8 mouse cellular contexts compared by ENCODE assay signal in the genomic region with DNA sequence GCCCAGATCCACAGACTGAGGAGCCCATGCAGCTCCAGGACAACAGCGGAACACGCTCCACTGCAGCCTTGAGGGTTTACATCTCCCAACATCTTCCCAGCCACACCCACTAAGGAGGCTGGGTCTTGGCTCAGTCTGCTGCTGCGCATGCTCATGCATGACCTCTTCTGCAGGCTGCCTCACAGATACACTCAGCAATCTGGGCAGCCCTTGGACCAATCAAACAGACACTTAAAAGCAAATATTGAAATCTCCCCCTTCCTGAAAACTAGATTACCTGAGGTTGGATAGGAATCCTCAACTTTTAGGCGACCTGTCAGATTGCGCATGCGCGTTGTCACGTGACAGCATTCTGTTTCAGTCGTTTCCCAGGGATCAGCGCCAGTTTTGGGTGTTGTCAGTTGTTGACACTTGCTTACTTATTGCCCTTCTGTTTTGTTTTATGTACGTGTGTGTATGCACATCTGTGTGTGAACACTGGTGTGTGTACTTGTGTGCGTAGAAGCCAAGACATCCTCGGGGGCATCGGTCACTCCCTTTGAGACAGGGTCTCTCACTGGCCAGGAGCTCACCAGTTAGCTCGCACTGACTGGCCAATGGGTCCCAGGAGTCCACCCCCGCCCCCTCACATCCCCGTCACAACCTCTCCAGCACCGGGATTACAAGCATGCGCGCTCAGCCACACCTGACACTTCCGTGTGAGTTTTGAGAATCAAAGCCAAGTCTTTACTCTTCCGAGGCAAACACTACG. TPM values are rescaled to one million over a fixed set of nuclear protein-coding genes. Genes with fewer than 3 reads are reported as not detected.
DNase-seq lines count a peak whose midpoint lies in the region; ATAC-seq and TF ChIP-seq lines count a peak whose summit lies in the region.

No protein-coding gene starts in this region.

- WGBS in spleen, adult 2 months: 67% methylated on average over 23 of the region's 23 CpGs
- 64% methylated on average over 23 of the region's 23 CpGs for WGBS in embryonic facial prominence, embryonic 15.5 days
- WGBS in kidney, adult 2 months: 56% methylated on average over 23 of the region's 23 CpGs
- WGBS in limb, embryonic 10.5 days: 61% methylated on average over 23 of the region's 23 CpGs

- no peaks in the 10 kb centered on the region for H3K4me1 ChIP-seq in spleen, adult 2 months (ENCODE audit: control insufficient read depth, insufficient read depth, insufficient read length)
- peaks cover 15% of the 10 kb centered on the region for H3K4me1 ChIP-seq in embryonic facial prominence, embryonic 15.5 days
- H3K4me1 ChIP-seq in kidney, adult 2 months (ENCODE audit: control insufficient read depth, insufficient read depth, low read length): no peaks in the 10 kb centered on the region
- H3K4me1 ChIP-seq in limb, embryonic 10.5 days: peaks cover 28% of the 10 kb centered on the region

- TF ChIP-seq CTCF in spleen, adult 2 months (IDR thresholded peaks at IDR 0.05; ENCODE audit: extremely low read depth, insufficient read depth, insufficient read length, insufficient replicate concordance): no peak
- no peak for TF ChIP-seq CTCF in kidney, adult 2 months (conservative IDR thresholded peaks at IDR 0.05; ENCODE audit: insufficient read depth, insufficient read length, low read depth, low read length)

- H3K9ac ChIP-seq in embryonic facial prominence, embryonic 15.5 days: no peak overlapping the region

- no peaks in the 10 kb centered on the region for H3K9me3 ChIP-seq in embryonic facial prominence, embryonic 15.5 days (replicated peaks)
- no peaks in the 10 kb centered on the region for H3K9me3 ChIP-seq in limb, embryonic 10.5 days (replicated peaks)

- H3K4me3 ChIP-seq in spleen, adult 2 months (ENCODE audit: extremely low read depth, insufficient read depth, insufficient read length): peak overlapping the region; percentile 50
- peak overlapping the region; percentile 30 for H3K4me3 ChIP-seq in embryonic facial prominence, embryonic 15.5 days (replicated peaks)
- H3K4me3 ChIP-seq in kidney, adult 2 months (ENCODE audit: insufficient read depth, low read depth, low read length): peak overlapping the region; percentile 42; the same call in 1 of the 2 replicates
- peak overlapping the region; percentile 37 for H3K4me3 ChIP-seq in limb, embryonic 10.5 days

- no peaks in the 10 kb centered on the region for H3K27me3 ChIP-seq in spleen, adult 2 months (ENCODE audit: control insufficient read depth, insufficient read depth, low read length)
- H3K27me3 ChIP-seq in embryonic facial prominence, embryonic 15.5 days: no peaks in the 10 kb centered on the region
- no peaks in the 10 kb centered on the region for H3K27me3 ChIP-seq in kidney, adult 2 months (replicated peaks; ENCODE audit: control insufficient read depth, insufficient read depth, low read length)
- no peaks in the 10 kb centered on the region for H3K27me3 ChIP-seq in limb, embryonic 10.5 days (ENCODE audit: low read depth, poor library complexity, severe bottlenecking)

- H3K27ac ChIP-seq in spleen, adult 2 months (ENCODE audit: insufficient read depth, low read length): no peak overlapping the region
- H3K27ac ChIP-seq in embryonic facial prominence, embryonic 15.5 days (replicated peaks): peak overlapping the region; percentile 52
- peak overlapping the region; percentile 58; the same call in 1 of the 2 replicates for H3K27ac ChIP-seq in kidney, adult 2 months (ENCODE audit: insufficient read depth, low read depth, low read length)
- peak overlapping the region; percentile 75 for H3K27ac ChIP-seq in limb, embryonic 10.5 days

- TF ChIP-seq POLR2A in spleen, adult 2 months (IDR thresholded peaks at IDR 0.05; ENCODE audit: low read depth, low read length): no peak
- no peak for TF ChIP-seq POLR2A in kidney, adult 2 months (IDR thresholded peaks at IDR 0.05; ENCODE audit: low read depth, low read length)

- peak; percentile 68 for ATAC-seq in embryonic facial prominence, embryonic 15.5 days (ENCODE audit: insufficient number of reproducible peaks, low FRiP score, low TSS enrichment, low read depth)

- no peaks in the 10 kb centered on the region for H3K36me3 ChIP-seq in spleen, adult 2 months (ENCODE audit: control insufficient read depth, insufficient read depth, low read length)
- H3K36me3 ChIP-seq in embryonic facial prominence, embryonic 15.5 days: no peaks in the 10 kb centered on the region
- no peaks in the 10 kb centered on the region for H3K36me3 ChIP-seq in kidney, adult 2 months (ENCODE audit: control insufficient read depth, insufficient read depth, low read length)
- H3K36me3 ChIP-seq in limb, embryonic 10.5 days: peaks cover 6% of the 10 kb centered on the region; the same call in 1 of the 2 replicates

- peak overlapping the region; percentile 50 for H3K4me2 ChIP-seq in embryonic facial prominence, embryonic 15.5 days (replicated peaks)

- DNase-seq in spleen, adult 2 months (ENCODE audit: low read depth in 1 of 2, low spot score in 2 of 2): peak in 1 of 2 experiments; percentile 27
- DNase-seq in spleen, postnatal 4 days (ENCODE audit: low spot score in 2 of 2): no peak
- peak; percentile 71 to 81 for DNase-seq in heart, adult 9 months (ENCODE audit: low spot score in 2 of 2)
- DNase-seq in kidney, adult 2 months: peak; percentile 83
- DNase-seq in limb, embryonic 10.5 days (ENCODE audit: low spot score): peak; percentile 36
- DNase-seq in mesoderm, embryonic 11.5 days (ENCODE audit: low read depth, low spot score): peak; percentile 58
- DNase-seq in right cerebral cortex, postnatal 25 days: peak; percentile 49

RNA-seq across cellular contexts. Expression of gene Gaa, which starts 8.9 kb away (rescaled TPM):
- 68.2 and 81.1 TPM in 2 replicates for polyA plus RNA-seq in spleen, adult 2 months (2012; rRNA removed)
- polyA plus RNA-seq in embryonic facial prominence, embryonic 15.5 days (2015; fragmentation: Nextera tagmentation; extraction: Ambion mirVana): 81.4 and 90.1 TPM in 2 replicates
- polyA plus RNA-seq in kidney, adult 2 months (2012; rRNA removed): 152 and 171 TPM in 2 replicates
- polyA plus RNA-seq in limb, embryonic 10.5 days (2016; fragmentation: Nextera tagmentation; extraction: Ambion mirVana): 23.4 and 27.8 TPM in 2 replicates

RNA-seq across cellular contexts. Expression of gene Ccdc40, which starts 30.4 kb away (rescaled TPM):
- 0.47 TPM in 2 replicates for polyA plus RNA-seq in spleen, adult 2 months (2012; rRNA removed)
- polyA plus RNA-seq in embryonic facial prominence, embryonic 15.5 days (2015; fragmentation: Nextera tagmentation; extraction: Ambion mirVana): 10.3 and 13.0 TPM in 2 replicates
- polyA plus RNA-seq in kidney, adult 2 months (2012; rRNA removed): 0.27 and 0.30 TPM in 2 replicates
- 9.8 and 12.8 TPM in 2 replicates for polyA plus RNA-seq in limb, embryonic 10.5 days (2016; fragmentation: Nextera tagmentation; extraction: Ambion mirVana)

RNA-seq across cellular contexts. Expression of gene Tbc1d16, which starts 30.4 kb away (rescaled TPM):
- polyA plus RNA-seq in spleen, adult 2 months (2012; rRNA removed): 3.9 and 4.6 TPM in 2 replicates
- polyA plus RNA-seq in embryonic facial prominence, embryonic 15.5 days (2015; fragmentation: Nextera tagmentation; extraction: Ambion mirVana): 15.3 and 16.0 TPM in 2 replicates
- 25.2 and 31.5 TPM in 2 replicates for polyA plus RNA-seq in kidney, adult 2 months (2012; rRNA removed)
- 19.6 and 20.2 TPM in 2 replicates for polyA plus RNA-seq in limb, embryonic 10.5 days (2016; fragmentation: Nextera tagmentation; extraction: Ambion mirVana)

RNA-seq across cellular contexts. Expression of gene Eif4a3, which starts 41.1 kb away (rescaled TPM):
- 73.4 and 97.6 TPM in 2 replicates for polyA plus RNA-seq in spleen, adult 2 months (2012; rRNA removed)
- 329 and 338 TPM in 2 replicates for polyA plus RNA-seq in embryonic facial prominence, embryonic 15.5 days (2015; fragmentation: Nextera tagmentation; extraction: Ambion mirVana)
- polyA plus RNA-seq in kidney, adult 2 months (2012; rRNA removed): 88.4 and 94.2 TPM in 2 replicates
- polyA plus RNA-seq in limb, embryonic 10.5 days (2016; fragmentation: Nextera tagmentation; extraction: Ambion mirVana): 503 and 564 TPM in 2 replicates

RNA-seq across cellular contexts. Expression of gene Card14, which starts 48.8 kb away (rescaled TPM):
- polyA plus RNA-seq in spleen, adult 2 months (2012; rRNA removed): 0.02 and 0.05 TPM in 2 replicates
- 4.0 and 4.3 TPM in 2 replicates for polyA plus RNA-seq in embryonic facial prominence, embryonic 15.5 days (2015; fragmentation: Nextera tagmentation; extraction: Ambion mirVana)
- polyA plus RNA-seq in kidney, adult 2 months (2012; rRNA removed): 3.7 and 3.9 TPM in 2 replicates
- 0.08 and 0.30 TPM in 2 replicates for polyA plus RNA-seq in limb, embryonic 10.5 days (2016; fragmentation: Nextera tagmentation; extraction: Ambion mirVana)

Comparison
In these comparisons a context has a peak if more than half of its experiments do, and no peak if none do; other contexts are left out.
1. DNase-seq: peak in heart, adult 9 months (2 of 2), kidney, adult 2 months (single experiment), limb, embryonic 10.5 days (single experiment), mesoderm, embryonic 11.5 days (single experiment) and right cerebral cortex, postnatal 25 days (single experiment); none in spleen, postnatal 4 days (0 of 2).
2. Peak in every context shown above with its lines, with median percentiles within 50 percentile points of each other: H3K4me3 ChIP-seq.